Mouse (Mus musculus) right cerebral cortex, postnatal 14 days (tissue): ENCODE measurements around the gene Map3k7.

ENCODE experiments used
- DNase-seq: peaks from one replicate; pipeline ENCODE4 v3.0.0; 2022

The Map3k7 gene

DNA sequence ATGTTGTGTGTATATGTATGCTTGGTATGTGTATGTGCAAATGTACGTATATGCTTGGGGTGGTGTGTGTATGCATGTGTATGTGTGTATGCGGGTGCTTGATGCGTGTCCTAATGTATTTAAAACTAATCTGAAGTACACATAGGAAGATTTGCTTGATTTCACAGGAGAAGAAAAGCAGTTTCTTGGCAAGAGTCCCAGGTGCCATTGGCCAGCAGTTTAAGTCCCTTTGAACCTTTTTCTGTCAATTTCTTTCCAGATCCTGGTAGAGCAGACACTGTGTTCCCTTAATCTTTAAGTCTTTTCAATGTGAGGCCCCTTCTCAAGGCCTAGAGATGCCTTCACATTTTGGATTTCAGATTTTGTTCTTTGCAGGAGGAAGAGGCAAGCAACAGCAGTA, 99.4 kb downstream of the Map3k7 start:
- DNase-seq = no peak
